Mouse (Mus musculus): ENCODE measurements around the gene Odf2l. TPM values are rescaled to one million over a fixed set of nuclear protein-coding genes. Genes with fewer than 3 reads are reported as not detected.

The Odf2l gene
- polyA plus RNA-seq, 1 experiment from 2014 or later, result 8.8 TPM

GRCm38 (mm10) chr3:145171390-145172060 is 53.1 kb downstream of the Odf2l start:
- WGBS, result 70% methylated on average over 4 of the region's 4 CpGs
- Histone ChIP-seq H3K36me3 (ENCODE audit: control insufficient read depth, insufficient read depth, low read length) (no peaks in the 10 kb centered on the region), H3K27ac (replicated peaks) (no peak overlapping the region), H3K9ac (ENCODE audit: low read length) (no peak overlapping the region), H3K9me3 (ENCODE audit: control insufficient read depth, low read length) (no peaks in the 10 kb centered on the region), H3K27me3 (ENCODE audit: control insufficient read depth, insufficient read depth, low read length) (no peaks in the 10 kb centered on the region), H3K4me2 (replicated peaks; ENCODE audit: low read depth) (no peak overlapping the region), H3K4me3 (ENCODE audit: low read depth, low read length) (no peak overlapping the region), H3K4me1 (replicated peaks; ENCODE audit: control insufficient read depth, insufficient read depth) (no peaks in the 10 kb centered on the region)
- ATAC-seq (ENCODE audit: low FRiP score, low TSS enrichment) (no peak), DNase-seq (ENCODE audit: low spot score) (no peak)
- TF ChIP-seq EP300 (optimal IDR thresholded peaks at IDR 0.05) (no peak), CTCF (IDR thresholded peaks at IDR 0.05; ENCODE audit: low read depth) (no peak)

DNA sequence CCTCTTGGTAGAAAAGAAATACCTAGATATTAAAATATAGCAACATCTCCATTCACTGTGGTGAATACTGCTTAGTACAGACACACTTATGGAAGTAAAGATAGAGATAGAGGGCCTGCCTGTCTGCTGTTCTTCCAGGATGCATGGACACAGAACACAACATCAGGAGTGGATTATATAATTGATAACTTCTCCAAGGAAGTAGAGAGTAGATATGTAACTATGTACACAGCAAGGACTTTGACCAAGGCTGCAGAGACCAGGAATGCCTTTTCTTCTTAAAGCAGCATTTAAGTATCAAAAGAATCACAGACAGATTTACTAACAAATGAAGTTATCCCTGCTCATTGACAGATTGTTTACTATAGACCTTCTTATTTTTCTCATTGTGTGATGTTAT is 66.3 kb downstream of the Odf2l start:
- Histone ChIP-seq H3K9me3 (ENCODE audit: control insufficient read depth, low read length) (no peaks in the 10 kb centered on the region), H3K27me3 (ENCODE audit: control insufficient read depth, insufficient read depth, low read length) (no peaks in the 10 kb centered on the region), H3K4me1 (replicated peaks; ENCODE audit: control insufficient read depth, insufficient read depth) (no peaks in the 10 kb centered on the region), H3K9ac (ENCODE audit: low read length) (no peak overlapping the region), H3K4me3 (ENCODE audit: low read depth, low read length) (no peak overlapping the region), H3K4me2 (replicated peaks; ENCODE audit: low read depth) (no peak overlapping the region), H3K36me3 (ENCODE audit: control insufficient read depth, insufficient read depth, low read length) (no peaks in the 10 kb centered on the region), H3K27ac (replicated peaks) (no peak overlapping the region)
- ATAC-seq (ENCODE audit: low FRiP score, low TSS enrichment), result no peak
- no peak for TF ChIP-seq CTCF (IDR thresholded peaks at IDR 0.05; ENCODE audit: low read depth)
- TF ChIP-seq EP300 (optimal IDR thresholded peaks at IDR 0.05), result no peak
- no peak for DNase-seq (ENCODE audit: low spot score)

DNA sequence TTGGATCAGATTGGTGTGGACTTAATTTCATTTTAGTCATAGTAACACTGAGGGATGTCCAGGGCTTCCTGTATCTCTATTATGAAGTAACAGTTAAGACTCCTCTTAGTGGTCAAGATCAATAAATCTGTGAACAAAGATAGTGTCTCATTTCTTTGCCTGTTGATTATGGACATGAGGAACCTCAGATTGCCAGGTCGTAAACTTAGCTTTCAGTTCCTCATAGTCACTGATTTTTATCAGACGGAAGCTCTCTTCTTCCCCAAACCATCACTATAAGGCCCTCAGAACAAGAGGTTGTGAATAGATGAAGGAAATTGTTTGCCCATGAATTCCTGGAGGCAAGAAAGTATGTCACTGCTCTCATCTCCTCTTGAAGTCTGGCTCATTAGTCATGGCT is 73.6 kb downstream of the Odf2l start:
- H3K4me3 ChIP-seq (ENCODE audit: low read depth, low read length), result no peak overlapping the region
- DNase-seq (ENCODE audit: low spot score), result no peak
- no peaks in the 10 kb centered on the region for H3K27me3 ChIP-seq (ENCODE audit: control insufficient read depth, insufficient read depth, low read length)
- WGBS, result 89% methylated on average over 2 of the region's 2 CpGs
- no peak overlapping the region for H3K4me2 ChIP-seq (replicated peaks; ENCODE audit: low read depth)
- no peak overlapping the region for H3K27ac ChIP-seq (replicated peaks)
- H3K4me1 ChIP-seq (replicated peaks; ENCODE audit: control insufficient read depth, insufficient read depth), result no peaks in the 10 kb centered on the region
- no peak overlapping the region for H3K9ac ChIP-seq (ENCODE audit: low read length)
- no peak for ATAC-seq (ENCODE audit: low FRiP score, low TSS enrichment)
- TF ChIP-seq EP300 (optimal IDR thresholded peaks at IDR 0.05) (no peak), CTCF (IDR thresholded peaks at IDR 0.05; ENCODE audit: low read depth) (no peak)
- no peaks in the 10 kb centered on the region for H3K36me3 ChIP-seq (ENCODE audit: control insufficient read depth, insufficient read depth, low read length)
- no peaks in the 10 kb centered on the region for H3K9me3 ChIP-seq (ENCODE audit: control insufficient read depth, low read length)

GRCm38 (mm10) chr3:145195240-145195923 is 77.0 kb downstream of the Odf2l start:
- Histone ChIP-seq H3K9ac (ENCODE audit: low read length) (no peak overlapping the region), H3K9me3 (ENCODE audit: control insufficient read depth, low read length) (no peaks in the 10 kb centered on the region), H3K4me1 (replicated peaks; ENCODE audit: control insufficient read depth, insufficient read depth) (no peaks in the 10 kb centered on the region), H3K27ac (replicated peaks) (no peak overlapping the region), H3K4me2 (replicated peaks; ENCODE audit: low read depth) (no peak overlapping the region), H3K27me3 (ENCODE audit: control insufficient read depth, insufficient read depth, low read length) (no peaks in the 10 kb centered on the region), H3K4me3 (ENCODE audit: low read depth, low read length) (no peak overlapping the region), H3K36me3 (ENCODE audit: control insufficient read depth, insufficient read depth, low read length) (no peaks in the 10 kb centered on the region)
- ATAC-seq (ENCODE audit: low FRiP score, low TSS enrichment) (peak; percentile 65), DNase-seq (ENCODE audit: low spot score) (no peak)
- 59% methylated on average over 8 of the region's 8 CpGs for WGBS
- TF ChIP-seq EP300 (optimal IDR thresholded peaks at IDR 0.05), result no peak
- TF ChIP-seq CTCF (IDR thresholded peaks at IDR 0.05; ENCODE audit: low read depth), result peak; percentile 26

- no peak overlapping the region for H3K9ac ChIP-seq (ENCODE audit: low read length)
- H3K4me1 ChIP-seq (replicated peaks; ENCODE audit: control insufficient read depth, insufficient read depth), result no peaks in the 10 kb centered on the region
- H3K4me2 ChIP-seq (replicated peaks; ENCODE audit: low read depth), result no peak overlapping the region
- DNase-seq (ENCODE audit: low spot score) (no peak), ATAC-seq (ENCODE audit: low FRiP score, low TSS enrichment) (no peak)
- H3K27ac ChIP-seq (replicated peaks), result no peak overlapping the region
- no peak overlapping the region for H3K4me3 ChIP-seq (ENCODE audit: low read depth, low read length)
- TF ChIP-seq CTCF (IDR thresholded peaks at IDR 0.05; ENCODE audit: low read depth) (no peak), EP300 (optimal IDR thresholded peaks at IDR 0.05) (no peak)
- no peaks in the 10 kb centered on the region for H3K27me3 ChIP-seq (ENCODE audit: control insufficient read depth, insufficient read depth, low read length)
- no peaks in the 10 kb centered on the region for H3K36me3 ChIP-seq (ENCODE audit: control insufficient read depth, insufficient read depth, low read length)
- WGBS, result 81% methylated on average over 2 of the region's 2 CpGs
- H3K9me3 ChIP-seq (ENCODE audit: control insufficient read depth, low read length), result no peaks in the 10 kb centered on the region
These were observed 79.7 kb downstream of the Odf2l start for GRCm38 (mm10) chr3:145198050-145198449.

Other genes with a start within 250 kb of the Odf2l start
- not detected in 2 replicates for gene Clca4b, start 186.1 kb upstream of the Odf2l start, polyA plus RNA-seq (2015; fragmentation: Nextera tagmentation; extraction: Ambion mirVana)
- gene Clca4a, start 143.5 kb upstream of the Odf2l start, polyA plus RNA-seq (2015; fragmentation: Nextera tagmentation; extraction: Ambion mirVana), result 0.06 and 0.07 TPM in 2 replicates
- gene Clca1, start 85.8 kb upstream of the Odf2l start, polyA plus RNA-seq (2015; fragmentation: Nextera tagmentation; extraction: Ambion mirVana), result 6.8 and 20.2 TPM in 2 replicates
- 2.9 and 3.0 TPM in 2 replicates for gene Clca2, start 19.1 kb upstream of the Odf2l start, polyA plus RNA-seq (2015; fragmentation: Nextera tagmentation; extraction: Ambion mirVana)
- 0.89 and 1.1 TPM in 2 replicates for gene Col24a1, start 173.9 kb downstream of the Odf2l start, polyA plus RNA-seq (2015; fragmentation: Nextera tagmentation; extraction: Ambion mirVana)